Mouse (Mus musculus) lung, adult 2 months (tissue): ENCODE data around the gene Fras1.

ENCODE experiments used
- CTCF ChIP-seq: fragments of 200-500 bp; IDR thresholded peaks from 2 replicates; pipeline ENCODE4 v1.5.1; 2011; ENCODE audit warnings: mild to moderate bottlenecking, low read length, control low read depth; ENCODE audit not compliant: insufficient read depth
- POLR2A ChIP-seq: fragments of 200-500 bp; IDR thresholded peaks from 2 replicates; pipeline ENCODE4 v1.6.1; 2011; ENCODE audit warnings: low read depth, mild to moderate bottlenecking, control low read depth, low read length, borderline replicate concordance; ENCODE audit errors: extremely low read depth

GRCm38 (mm10) chr5:96622604-96623352 lies 249.0 kb downstream of the Fras1 start:
- no peak for TF ChIP-seq CTCF
- no peak for TF ChIP-seq POLR2A
